Mouse (Mus musculus): ENCODE data around the gene Ddn. TPM values are rescaled to one million over a fixed set of nuclear protein-coding genes. Genes with fewer than 3 reads are reported as not detected.

Ddn gene
- polyA plus RNA-seq, 1 experiment from 2014 or later: not detected

GRCm38 (mm10) chr15:98849165-98849564, 39.9 kb upstream of the Ddn start:
- no peak overlapping the region for H3K27ac ChIP-seq (replicated peaks; ENCODE audit: low read depth, low read length)
- no peak overlapping the region for H3K4me2 ChIP-seq (ENCODE audit: low read depth, low read length)
- peaks cover 100% of the 10 kb centered on the region for H3K36me3 ChIP-seq (ENCODE audit: control insufficient read depth, insufficient read depth, low read length)
- no peak overlapping the region for H3K4me3 ChIP-seq (ENCODE audit: low read depth, low read length)
- WGBS: over 99% methylated on average over 11 of the region's 11 CpGs
- H3K9me3 ChIP-seq (ENCODE audit: control insufficient read depth, low read length): no peaks in the 10 kb centered on the region
- DNase-seq (ENCODE audit: low spot score) (no peak), ATAC-seq (ENCODE audit: low read depth) (no peak)
- no peaks in the 10 kb centered on the region for H3K4me1 ChIP-seq (ENCODE audit: control insufficient read depth, insufficient read depth, low read length)
- no peaks in the 10 kb centered on the region for H3K27me3 ChIP-seq (replicated peaks; ENCODE audit: control insufficient read depth, insufficient read depth, low read length)
- no peak overlapping the region for H3K9ac ChIP-seq (ENCODE audit: low read depth, low read length)

GRCm38 (mm10) chr15:98846140-98846539, 36.9 kb upstream of the Ddn start:
- no peaks in the 10 kb centered on the region for H3K4me1 ChIP-seq (ENCODE audit: control insufficient read depth, insufficient read depth, low read length)
- H3K4me3 ChIP-seq (ENCODE audit: low read depth, low read length): no peak overlapping the region
- H3K4me2 ChIP-seq (ENCODE audit: low read depth, low read length): no peak overlapping the region
- H3K27ac ChIP-seq (replicated peaks; ENCODE audit: low read depth, low read length): no peak overlapping the region
- DNase-seq (ENCODE audit: low spot score) (no peak), ATAC-seq (ENCODE audit: low read depth) (no peak)
- peaks cover 100% of the 10 kb centered on the region for H3K36me3 ChIP-seq (ENCODE audit: control insufficient read depth, insufficient read depth, low read length)
- no peak overlapping the region for H3K9ac ChIP-seq (ENCODE audit: low read depth, low read length)
- H3K27me3 ChIP-seq (replicated peaks; ENCODE audit: control insufficient read depth, insufficient read depth, low read length): no peaks in the 10 kb centered on the region
- no peaks in the 10 kb centered on the region for H3K9me3 ChIP-seq (ENCODE audit: control insufficient read depth, low read length)
- WGBS: 80% methylated on average over 8 of the region's 8 CpGs

DNA sequence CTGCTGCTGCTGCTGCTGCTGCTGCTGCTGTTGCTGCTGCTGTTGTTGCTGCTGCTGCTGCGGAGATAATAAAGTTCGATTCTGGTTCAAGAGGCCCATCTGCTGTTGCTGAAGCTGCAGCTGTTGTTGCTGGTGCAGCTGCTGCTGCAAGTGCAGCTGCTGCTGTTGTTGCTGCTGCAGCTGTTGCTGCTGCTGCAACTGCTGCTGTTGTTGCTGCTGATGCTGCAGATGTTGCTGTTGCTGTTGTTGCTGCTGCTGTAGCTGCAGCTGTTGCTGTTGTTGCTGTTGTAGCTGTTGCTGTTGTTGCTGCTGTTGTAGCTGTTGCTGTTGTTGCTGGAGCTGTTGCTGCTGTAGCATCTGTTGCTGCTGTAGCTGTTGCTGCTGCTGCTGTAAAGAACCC, 35.9 kb upstream of the Ddn start:
- Histone ChIP-seq H3K27ac (replicated peaks; ENCODE audit: low read depth, low read length) (no peak overlapping the region), H3K9me3 (ENCODE audit: control insufficient read depth, low read length) (no peaks in the 10 kb centered on the region), H3K4me3 (ENCODE audit: low read depth, low read length) (no peak overlapping the region), H3K4me2 (ENCODE audit: low read depth, low read length) (no peak overlapping the region), H3K4me1 (ENCODE audit: control insufficient read depth, insufficient read depth, low read length) (no peaks in the 10 kb centered on the region), H3K9ac (ENCODE audit: low read depth, low read length) (no peak overlapping the region), H3K27me3 (replicated peaks; ENCODE audit: control insufficient read depth, insufficient read depth, low read length) (no peaks in the 10 kb centered on the region), H3K36me3 (ENCODE audit: control insufficient read depth, insufficient read depth, low read length) (peaks cover 100% of the 10 kb centered on the region)
- ATAC-seq (ENCODE audit: low read depth): no peak
- no peak for DNase-seq (ENCODE audit: low spot score)
- WGBS: 100% methylated on average over 2 of the region's 2 CpGs

DNA sequence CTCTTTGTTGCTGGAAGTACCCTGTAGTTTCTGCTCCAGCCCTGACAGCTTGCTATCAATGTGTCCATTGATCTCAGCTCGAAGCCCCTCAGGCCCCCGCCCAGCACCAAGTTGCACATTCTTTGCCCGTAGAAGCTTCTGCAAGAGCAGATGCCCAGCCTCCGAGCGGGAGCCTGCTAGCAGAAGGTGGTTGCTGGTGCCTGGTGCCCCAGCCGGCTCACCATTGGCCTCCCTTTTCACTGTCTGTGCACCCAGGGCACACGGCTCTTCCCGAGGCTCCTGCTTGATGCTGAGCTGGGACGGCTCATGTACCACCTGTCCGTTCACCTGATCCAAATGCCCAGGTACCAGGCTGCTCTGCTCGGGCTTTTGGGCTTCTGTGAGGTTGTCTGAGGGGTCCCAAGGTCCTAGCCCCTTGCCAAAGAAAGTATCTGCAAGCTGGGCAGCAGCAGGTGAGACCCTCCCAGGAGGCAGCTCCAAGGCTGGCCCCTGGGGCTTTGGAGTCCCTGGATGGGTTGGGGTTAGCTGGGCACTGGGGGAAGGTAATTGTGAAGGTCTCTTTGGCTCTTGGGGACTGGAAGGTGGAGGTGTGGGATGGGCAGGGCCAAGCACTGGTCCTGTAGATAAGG, 34.4 kb upstream of the Ddn start:
- DNase-seq (ENCODE audit: low spot score) (no peak), ATAC-seq (ENCODE audit: low read depth) (no peak)
- no peaks in the 10 kb centered on the region for H3K27me3 ChIP-seq (replicated peaks; ENCODE audit: control insufficient read depth, insufficient read depth, low read length)
- no peaks in the 10 kb centered on the region for H3K4me1 ChIP-seq (ENCODE audit: control insufficient read depth, insufficient read depth, low read length)
- no peak overlapping the region for H3K9ac ChIP-seq (ENCODE audit: low read depth, low read length)
- no peaks in the 10 kb centered on the region for H3K9me3 ChIP-seq (ENCODE audit: control insufficient read depth, low read length)
- H3K4me3 ChIP-seq (ENCODE audit: low read depth, low read length): no peak overlapping the region
- H3K27ac ChIP-seq (replicated peaks; ENCODE audit: low read depth, low read length): no peak overlapping the region
- WGBS: 83% methylated on average over 11 of the region's 11 CpGs
- H3K36me3 ChIP-seq (ENCODE audit: control insufficient read depth, insufficient read depth, low read length): peaks cover 100% of the 10 kb centered on the region
- no peak overlapping the region for H3K4me2 ChIP-seq (ENCODE audit: low read depth, low read length)

DNA sequence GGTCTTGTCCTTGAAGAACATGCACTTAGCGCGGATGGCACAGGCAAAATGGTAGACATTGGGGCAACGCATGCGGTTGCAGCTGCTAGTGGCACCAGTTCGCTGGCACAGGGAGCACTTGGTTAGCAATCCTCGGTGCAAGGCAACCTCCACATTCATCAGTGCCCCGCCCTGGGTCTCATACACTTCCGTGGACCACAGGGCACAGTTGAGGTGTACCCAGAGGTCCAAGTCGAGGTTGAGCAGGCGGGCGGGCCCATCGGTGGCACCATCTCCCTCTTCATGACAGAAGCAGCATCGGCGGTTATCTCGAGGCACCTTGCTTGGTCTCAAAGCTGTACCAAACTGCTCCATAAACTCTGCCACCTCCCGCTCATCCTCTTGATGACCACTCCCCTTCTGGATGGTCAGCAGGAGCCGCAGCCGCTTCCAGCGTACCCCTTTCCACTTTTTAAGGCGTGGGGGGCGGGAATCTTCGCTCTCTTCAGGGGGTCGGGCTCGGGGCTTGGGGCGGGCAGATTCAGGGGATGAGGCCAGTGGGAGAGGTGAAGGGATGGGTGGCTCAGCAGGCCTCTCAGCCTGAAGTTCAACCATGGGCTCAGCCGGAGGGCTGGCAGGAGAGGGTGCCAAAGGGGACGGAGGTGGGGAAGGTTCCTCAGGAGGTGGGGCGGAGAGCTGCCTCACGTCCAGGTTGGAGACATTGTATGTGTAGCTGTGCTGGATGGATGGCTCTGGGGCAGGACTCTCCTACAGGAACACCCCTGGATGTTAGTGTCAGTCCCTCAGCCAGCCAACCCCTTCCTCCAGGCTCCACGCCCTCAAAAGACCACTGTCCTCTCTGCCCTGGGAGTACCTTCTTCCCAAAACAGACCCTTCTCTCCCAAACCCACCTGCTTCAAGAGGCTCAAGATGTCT, 30.6 kb upstream of the Ddn start:
- Histone ChIP-seq H3K4me1 (ENCODE audit: control insufficient read depth, insufficient read depth, low read length) (no peaks in the 10 kb centered on the region), H3K9me3 (ENCODE audit: control insufficient read depth, low read length) (no peaks in the 10 kb centered on the region), H3K4me2 (ENCODE audit: low read depth, low read length) (no peak overlapping the region), H3K27ac (replicated peaks; ENCODE audit: low read depth, low read length) (no peak overlapping the region), H3K27me3 (replicated peaks; ENCODE audit: control insufficient read depth, insufficient read depth, low read length) (no peaks in the 10 kb centered on the region), H3K9ac (ENCODE audit: low read depth, low read length) (no peak overlapping the region), H3K4me3 (ENCODE audit: low read depth, low read length) (no peak overlapping the region), H3K36me3 (ENCODE audit: control insufficient read depth, insufficient read depth, low read length) (peaks cover 100% of the 10 kb centered on the region)
- no peak for ATAC-seq (ENCODE audit: low read depth)
- 94% methylated on average over 30 of the region's 30 CpGs for WGBS
- no peak for DNase-seq (ENCODE audit: low spot score)

- DNase-seq (ENCODE audit: low spot score): no peak
Measured at GRCm38 (mm10) chr15:98839161-98839560, 29.9 kb upstream of the Ddn start.

DNA sequence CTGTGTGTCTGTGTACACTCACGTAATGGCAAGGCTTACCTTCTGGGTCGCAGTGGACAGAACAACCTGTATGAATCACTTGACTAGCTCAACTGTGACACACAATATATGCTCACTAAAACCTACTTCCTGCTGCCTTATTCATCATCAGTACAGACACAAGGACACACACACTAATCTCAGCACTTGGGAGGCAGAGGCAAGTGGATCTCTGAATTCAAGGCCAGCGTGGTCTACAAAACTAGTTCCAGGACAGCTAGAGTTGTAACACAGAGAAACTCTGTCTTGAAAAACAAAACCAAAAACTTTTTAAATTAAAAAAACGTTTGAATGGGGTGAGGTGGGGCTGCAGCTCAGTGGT, 28.4 kb upstream of the Ddn start:
- H3K27ac ChIP-seq (replicated peaks; ENCODE audit: low read depth, low read length): no peak overlapping the region
- H3K9ac ChIP-seq (ENCODE audit: low read depth, low read length): no peak overlapping the region
- peaks cover 100% of the 10 kb centered on the region for H3K36me3 ChIP-seq (ENCODE audit: control insufficient read depth, insufficient read depth, low read length)
- H3K4me2 ChIP-seq (ENCODE audit: low read depth, low read length): no peak overlapping the region
- ATAC-seq (ENCODE audit: low read depth) (no peak), DNase-seq (ENCODE audit: low spot score) (no peak)
- H3K27me3 ChIP-seq (replicated peaks; ENCODE audit: control insufficient read depth, insufficient read depth, low read length): no peaks in the 10 kb centered on the region
- no peaks in the 10 kb centered on the region for H3K4me1 ChIP-seq (ENCODE audit: control insufficient read depth, insufficient read depth, low read length)
- H3K4me3 ChIP-seq (ENCODE audit: low read depth, low read length): no peak overlapping the region
- 76% methylated on average over 4 of the region's 4 CpGs for WGBS
- no peaks in the 10 kb centered on the region for H3K9me3 ChIP-seq (ENCODE audit: control insufficient read depth, low read length)

More at GRCm38 (mm10) chr15:98839161-98839560, 29.9 kb upstream of the Ddn start:
- Histone ChIP-seq H3K36me3 (ENCODE audit: control insufficient read depth, insufficient read depth, low read length) (peaks cover 100% of the 10 kb centered on the region), H3K27me3 (replicated peaks; ENCODE audit: control insufficient read depth, insufficient read depth, low read length) (no peaks in the 10 kb centered on the region), H3K4me3 (ENCODE audit: low read depth, low read length) (no peak overlapping the region), H3K27ac (replicated peaks; ENCODE audit: low read depth, low read length) (no peak overlapping the region), H3K9me3 (ENCODE audit: control insufficient read depth, low read length) (no peaks in the 10 kb centered on the region), H3K4me2 (ENCODE audit: low read depth, low read length) (no peak overlapping the region), H3K9ac (ENCODE audit: low read depth, low read length) (no peak overlapping the region), H3K4me1 (ENCODE audit: control insufficient read depth, insufficient read depth, low read length) (no peaks in the 10 kb centered on the region)
- WGBS: 93% methylated on average over 14 of the region's 14 CpGs
- ATAC-seq (ENCODE audit: low read depth): no peak

GRCm38 (mm10) chr15:98837006-98837742, 27.9 kb upstream of the Ddn start:
- ATAC-seq (ENCODE audit: low read depth) (no peak), DNase-seq (ENCODE audit: low spot score) (no peak)
- H3K36me3 ChIP-seq (ENCODE audit: control insufficient read depth, insufficient read depth, low read length): peaks cover 97% of the 10 kb centered on the region
- no peak overlapping the region for H3K4me3 ChIP-seq (ENCODE audit: low read depth, low read length)
- H3K27ac ChIP-seq (replicated peaks; ENCODE audit: low read depth, low read length): no peak overlapping the region
- no peak overlapping the region for H3K9ac ChIP-seq (ENCODE audit: low read depth, low read length)
- H3K4me2 ChIP-seq (ENCODE audit: low read depth, low read length): no peak overlapping the region
- H3K4me1 ChIP-seq (ENCODE audit: control insufficient read depth, insufficient read depth, low read length): no peaks in the 10 kb centered on the region
- 92% methylated on average over 21 of the region's 21 CpGs for WGBS
- H3K27me3 ChIP-seq (replicated peaks; ENCODE audit: control insufficient read depth, insufficient read depth, low read length): no peaks in the 10 kb centered on the region
- H3K9me3 ChIP-seq (ENCODE audit: control insufficient read depth, low read length): no peaks in the 10 kb centered on the region

All from embryonic facial prominence, embryonic 14.5 days (tissue).